Mouse (Mus musculus): ENCODE measurements around the gene Jag2. TPM values are rescaled to one million over a fixed set of nuclear protein-coding genes. Genes with fewer than 3 reads are reported as not detected.
A peak's percentile ranks its signal among the peaks of the same experiment; 100 is the strongest.

The Jag2 gene
- polyA plus RNA-seq (2016; fragmentation: Nextera tagmentation; extraction: Ambion mirVana): 9.4 and 10.3 TPM in 2 replicates

GRCm38 (mm10) chr12:112929562-112930352, at the start of gene Jag2:
Gene Jag2, minus strand, starts transcription at chr12:112929776.
- Histone ChIP-seq H3K9me3 (replicated peaks) (no peaks in the 10 kb centered on the region), H3K36me3 (no peaks in the 10 kb centered on the region), H3K27me3 (peaks cover 67% of the 10 kb centered on the region), H3K27ac (peak within 1 kb of the TSS; percentile 83), H3K4me2 (replicated peaks) (peak within 1 kb of the TSS; percentile 83), H3K4me1 (peaks cover 37% of the 10 kb centered on the region), H3K4me3 (peak within 1 kb of the TSS; percentile 63), H3K9ac (peak within 1 kb of the TSS; percentile 74)
- peak; percentile 63 for ATAC-seq (ENCODE audit: low FRiP score)
- under 1% methylated on average over 76 of the region's 85 CpGs for WGBS

DNA sequence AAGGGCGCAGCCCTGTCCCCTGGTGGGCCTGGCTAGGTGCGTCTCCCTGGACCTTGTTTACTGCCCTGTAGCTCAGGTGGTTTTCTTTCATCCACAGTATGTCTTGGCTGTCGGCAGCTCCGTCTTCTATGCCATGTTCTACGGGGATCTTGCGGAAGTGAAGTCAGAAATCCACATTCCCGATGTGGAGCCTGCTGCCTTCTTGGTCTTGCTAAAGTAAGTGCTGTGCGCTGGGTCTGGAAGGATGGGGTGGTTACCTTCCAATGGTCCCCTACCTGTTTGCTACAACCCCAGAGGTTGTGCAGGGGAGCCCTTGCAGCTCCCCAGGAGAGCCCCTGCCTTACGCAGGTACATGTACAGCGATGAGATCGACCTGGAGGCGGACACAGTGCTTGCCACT, 47.6 kb upstream of the Jag2 start:
- WGBS: 41% methylated on average over 12 of the region's 12 CpGs
- H3K4me2 ChIP-seq (replicated peaks): peak overlapping the region; percentile 85

DNA sequence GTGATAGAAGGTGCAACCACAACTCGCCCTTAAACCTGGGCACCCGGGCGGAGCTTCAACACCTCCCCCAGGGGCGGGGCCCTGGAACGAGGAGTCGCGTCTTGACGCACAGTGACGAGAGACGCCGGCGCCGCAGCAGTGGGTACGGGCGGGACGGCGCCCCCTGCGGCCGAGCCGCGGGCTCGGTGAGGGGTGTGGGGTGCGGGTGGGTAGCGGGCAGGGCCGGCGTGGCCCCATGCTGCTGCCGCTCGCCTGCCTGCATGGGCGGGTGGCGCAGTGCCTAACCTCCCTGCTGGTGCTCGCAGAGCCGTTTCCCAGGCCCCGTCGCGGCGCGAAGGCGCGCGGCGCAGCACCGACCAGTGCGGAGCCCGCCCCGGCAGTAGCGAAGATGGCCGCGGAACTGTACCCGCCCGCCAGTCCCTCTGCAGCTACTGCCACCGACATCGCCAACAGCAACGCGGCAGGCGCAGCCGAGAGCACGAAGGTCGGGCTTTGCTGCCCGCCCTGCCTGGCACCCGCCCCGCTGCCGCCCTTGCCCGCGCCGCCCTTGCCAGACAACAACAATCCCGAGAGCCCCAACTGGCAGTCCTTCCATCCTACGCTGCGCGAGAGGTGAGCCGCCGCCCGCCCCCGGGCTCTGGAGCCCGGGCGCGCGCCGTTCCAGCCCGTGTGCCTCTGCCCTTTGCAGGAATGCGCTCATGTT, 46.9 kb upstream of the Jag2 start, which contains the start of gene Btbd6:
Gene Btbd6, plus strand, starts transcription at position 112 of the 703 bp plus-strand sequence.
- peaks cover 70% of the 10 kb centered on the region for H3K36me3 ChIP-seq
- H3K9ac ChIP-seq: peak within 1 kb of the TSS; percentile 90
- peak within 1 kb of the TSS; percentile 85 for H3K4me2 ChIP-seq (replicated peaks)
- H3K9me3 ChIP-seq (replicated peaks): no peaks in the 10 kb centered on the region
- peaks cover 15% of the 10 kb centered on the region for H3K4me1 ChIP-seq
- H3K27ac ChIP-seq: peak within 1 kb of the TSS; percentile 94
- under 1% methylated on average over 79 of the region's 80 CpGs for WGBS
- peak; percentile 95 for ATAC-seq (ENCODE audit: low FRiP score)
- no peaks in the 10 kb centered on the region for H3K27me3 ChIP-seq
- H3K4me3 ChIP-seq: peak within 1 kb of the TSS; percentile 70

More for the DNA sequence above, 47.6 kb upstream of the Jag2 start:
- H3K27ac ChIP-seq: peak overlapping the region; percentile 94
- peaks cover 15% of the 10 kb centered on the region for H3K4me1 ChIP-seq
- ATAC-seq (ENCODE audit: low FRiP score): no peak; the same call in 1 of the 2 replicates
- no peaks in the 10 kb centered on the region for H3K9me3 ChIP-seq (replicated peaks)
- H3K4me3 ChIP-seq: peak overlapping the region; percentile 70
- no peaks in the 10 kb centered on the region for H3K27me3 ChIP-seq
- peak overlapping the region; percentile 90 for H3K9ac ChIP-seq
- H3K36me3 ChIP-seq: peaks cover 70% of the 10 kb centered on the region

DNA sequence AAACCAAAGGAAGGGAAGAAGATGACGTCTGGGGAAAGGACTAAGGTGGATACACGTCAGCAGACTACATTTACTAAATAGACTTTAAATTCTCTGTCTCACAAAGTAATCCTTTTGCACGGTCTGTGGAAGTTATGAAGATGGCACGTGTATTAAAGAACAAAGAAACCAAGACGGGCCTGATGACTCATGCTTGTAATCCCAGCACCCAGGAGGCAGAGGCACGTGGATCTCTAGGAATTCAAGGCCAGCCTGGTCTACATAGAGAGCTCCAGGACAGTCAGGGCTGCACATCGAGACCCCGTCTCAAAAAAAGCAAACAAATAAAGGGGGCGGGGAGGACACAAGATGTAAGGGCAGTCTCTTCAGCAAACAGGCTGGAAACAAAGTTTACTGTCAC, 45.2 kb upstream of the Jag2 start:
- H3K36me3 ChIP-seq: peaks cover 68% of the 10 kb centered on the region
- 90% methylated on average over 9 of the region's 9 CpGs for WGBS
- no peak for ATAC-seq (ENCODE audit: low FRiP score)

DNA sequence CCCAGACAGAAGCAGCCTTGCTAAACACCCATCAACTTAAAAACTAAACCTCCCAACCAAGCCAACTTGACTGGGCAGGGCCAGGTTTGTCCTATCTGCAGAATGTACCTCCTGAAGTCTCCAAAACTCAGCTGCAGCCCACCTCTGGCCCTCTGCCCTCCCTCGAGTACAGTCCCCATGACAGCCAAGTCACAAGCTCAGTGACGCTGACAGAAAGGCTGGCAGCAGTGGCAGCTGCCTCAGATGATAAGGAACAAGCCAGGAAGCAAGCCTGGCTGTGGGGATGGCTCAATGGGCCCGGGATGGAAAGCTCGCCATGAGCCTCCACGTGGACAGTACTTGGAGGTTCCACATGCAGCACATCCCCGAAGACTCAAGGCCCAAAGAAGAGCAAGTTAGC, 40.0 kb upstream of the Jag2 start:
- Histone ChIP-seq H3K9me3 (replicated peaks) (no peaks in the 10 kb centered on the region), H3K36me3 (peaks cover 94% of the 10 kb centered on the region), H3K4me3 (no peak overlapping the region), H3K27me3 (no peaks in the 10 kb centered on the region), H3K9ac (no peak overlapping the region), H3K27ac (no peak overlapping the region), H3K4me1 (no peaks in the 10 kb centered on the region), H3K4me2 (replicated peaks) (no peak overlapping the region)
- 96% methylated on average over 6 of the region's 6 CpGs for WGBS
- no peak for ATAC-seq (ENCODE audit: low FRiP score)

More for the DNA sequence above, 45.2 kb upstream of the Jag2 start:
- Histone ChIP-seq H3K27ac (no peak overlapping the region), H3K4me3 (no peak overlapping the region), H3K27me3 (no peaks in the 10 kb centered on the region), H3K4me1 (peaks cover 15% of the 10 kb centered on the region), H3K9me3 (replicated peaks) (no peaks in the 10 kb centered on the region), H3K9ac (no peak overlapping the region), H3K4me2 (replicated peaks) (no peak overlapping the region)

DNA sequence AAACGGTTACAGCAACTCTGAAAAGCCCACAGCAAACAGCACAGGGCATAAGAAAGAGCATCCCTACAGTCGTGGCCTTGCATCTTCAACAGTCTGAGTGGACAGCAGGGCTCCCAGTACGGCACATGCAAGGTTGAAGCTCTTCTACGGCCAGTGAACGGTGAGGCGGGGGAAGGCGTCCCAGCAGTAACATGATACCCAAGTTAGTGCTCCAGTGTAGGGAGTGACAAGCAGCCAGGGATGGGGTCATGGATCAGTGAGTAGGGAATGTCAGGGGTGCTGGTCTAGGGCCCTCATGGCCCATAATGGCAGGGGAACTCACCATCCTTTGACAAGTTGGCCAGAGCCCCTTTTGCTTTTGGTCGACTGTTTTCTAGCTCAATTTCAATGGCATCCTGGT, 39.4 kb upstream of the Jag2 start:
- Histone ChIP-seq H3K9ac (no peak overlapping the region), H3K27ac (no peak overlapping the region), H3K4me1 (no peaks in the 10 kb centered on the region), H3K36me3 (peaks cover 95% of the 10 kb centered on the region), H3K9me3 (replicated peaks) (no peaks in the 10 kb centered on the region), H3K27me3 (no peaks in the 10 kb centered on the region), H3K4me2 (replicated peaks) (no peak overlapping the region), H3K4me3 (no peak overlapping the region)
- ATAC-seq (ENCODE audit: low FRiP score): no peak
- 69% methylated on average over 8 of the region's 8 CpGs for WGBS

DNA sequence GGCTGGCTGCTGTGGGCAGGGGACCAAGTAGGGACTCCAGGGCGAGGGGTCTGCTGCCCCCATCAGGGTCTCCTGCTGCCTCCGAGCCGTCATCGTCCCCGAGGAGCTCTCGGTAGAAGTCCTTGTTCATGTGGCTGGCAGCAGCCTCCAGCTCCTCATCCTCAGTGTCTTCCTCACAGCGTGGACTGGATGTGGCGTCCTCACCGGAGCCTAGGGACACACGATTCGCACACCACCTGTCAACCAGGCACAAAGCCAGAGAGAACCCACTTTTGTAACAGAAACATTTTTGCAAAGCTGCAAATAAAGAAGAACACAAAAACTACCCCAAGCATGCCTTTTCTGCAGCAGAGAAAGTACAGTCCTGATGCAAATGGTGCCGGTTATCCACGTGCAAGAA, 36.2 kb upstream of the Jag2 start:
- Histone ChIP-seq H3K4me2 (replicated peaks) (no peak overlapping the region), H3K27ac (no peak overlapping the region; the same call in 1 of the 2 replicates), H3K9me3 (replicated peaks) (no peaks in the 10 kb centered on the region), H3K4me3 (no peak overlapping the region), H3K9ac (no peak overlapping the region), H3K4me1 (no peaks in the 10 kb centered on the region), H3K27me3 (no peaks in the 10 kb centered on the region), H3K36me3 (peaks cover 96% of the 10 kb centered on the region)
- 95% methylated on average over 13 of the region's 13 CpGs for WGBS
- ATAC-seq (ENCODE audit: low FRiP score): no peak

- H3K9me3 ChIP-seq (replicated peaks): no peaks in the 10 kb centered on the region
- WGBS: 80% methylated on average over 5 of the region's 5 CpGs
- H3K27me3 ChIP-seq: no peaks in the 10 kb centered on the region
- H3K4me3 ChIP-seq: no peak overlapping the region
- no peak overlapping the region for H3K4me2 ChIP-seq (replicated peaks)
- no peak for ATAC-seq (ENCODE audit: low FRiP score)
- H3K4me1 ChIP-seq: no peaks in the 10 kb centered on the region
- H3K9ac ChIP-seq: no peak overlapping the region
- no peak overlapping the region for H3K27ac ChIP-seq
- peaks cover 78% of the 10 kb centered on the region for H3K36me3 ChIP-seq
These were observed 32.3 kb upstream of the Jag2 start for GRCm38 (mm10) chr12:112961872-112962271.

- no peak for ATAC-seq (ENCODE audit: low FRiP score)
- Histone ChIP-seq H3K27ac (no peak overlapping the region), H3K4me1 (no peaks in the 10 kb centered on the region), H3K27me3 (no peaks in the 10 kb centered on the region), H3K4me2 (replicated peaks) (no peak overlapping the region), H3K36me3 (peaks cover 74% of the 10 kb centered on the region), H3K4me3 (no peak overlapping the region), H3K9me3 (replicated peaks) (no peaks in the 10 kb centered on the region), H3K9ac (no peak overlapping the region)
- WGBS: 87% methylated on average over 7 of the region's 7 CpGs
These were observed 31.9 kb upstream of the Jag2 start for GRCm38 (mm10) chr12:112961428-112961827.

DNA sequence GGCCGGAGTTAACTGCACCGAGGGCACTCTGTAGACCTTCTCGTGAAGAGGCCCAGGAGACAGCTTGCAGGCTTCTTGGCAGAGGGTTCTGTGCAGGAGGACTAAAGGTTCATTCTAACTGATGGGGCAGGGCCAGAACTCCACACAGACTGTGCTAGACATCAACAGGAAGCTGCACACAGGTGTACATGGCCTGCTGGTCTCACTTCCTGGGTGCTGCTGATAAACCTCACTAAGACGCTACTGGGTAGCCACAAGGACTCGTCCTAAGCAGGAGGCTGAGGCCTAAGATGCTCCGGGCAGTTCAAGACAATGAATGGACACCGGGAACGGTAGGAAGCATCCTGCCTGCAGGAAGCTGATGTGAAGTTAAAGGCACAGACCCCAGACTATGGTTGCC, 29.8 kb upstream of the Jag2 start:
- Histone ChIP-seq H3K36me3 (peaks cover 55% of the 10 kb centered on the region), H3K27ac (no peak overlapping the region), H3K9me3 (replicated peaks) (no peaks in the 10 kb centered on the region), H3K4me2 (replicated peaks) (no peak overlapping the region), H3K27me3 (no peaks in the 10 kb centered on the region), H3K9ac (no peak overlapping the region), H3K4me3 (no peak overlapping the region), H3K4me1 (no peaks in the 10 kb centered on the region)
- no peak for ATAC-seq (ENCODE audit: low FRiP score)
- WGBS: 85% methylated on average over 8 of the region's 8 CpGs

DNA sequence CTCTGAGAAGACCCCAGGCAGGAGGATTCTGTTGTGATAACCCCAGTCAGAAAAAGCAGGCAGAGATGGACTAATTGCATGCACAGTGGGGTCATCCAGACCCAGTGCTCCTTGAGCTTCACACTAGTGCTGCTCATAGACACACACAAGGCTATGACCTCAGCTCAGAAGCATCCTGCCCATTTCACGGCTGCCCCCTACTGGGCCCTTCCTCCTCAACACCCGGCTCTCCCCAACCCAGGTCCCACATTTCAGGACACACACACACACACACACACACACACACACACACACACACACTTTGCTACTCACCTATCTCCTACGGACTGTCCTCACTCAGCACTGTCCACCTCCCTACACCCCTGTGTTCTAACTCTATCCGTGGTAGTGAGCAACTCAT, 28.7 kb upstream of the Jag2 start:
- ATAC-seq (ENCODE audit: low FRiP score): no peak
- Histone ChIP-seq H3K36me3 (peaks cover 44% of the 10 kb centered on the region), H3K9ac (no peak overlapping the region), H3K27ac (no peak overlapping the region), H3K4me1 (no peaks in the 10 kb centered on the region), H3K4me3 (no peak overlapping the region), H3K4me2 (replicated peaks) (no peak overlapping the region), H3K27me3 (no peaks in the 10 kb centered on the region), H3K9me3 (replicated peaks) (no peaks in the 10 kb centered on the region)
- WGBS: 38% methylated on average over 4 of the region's 4 CpGs

GRCm38 (mm10) chr12:112955800-112956199, 26.2 kb upstream of the Jag2 start:
- no peaks in the 10 kb centered on the region for H3K27me3 ChIP-seq
- H3K27ac ChIP-seq: no peak overlapping the region; the same call in 1 of the 2 replicates
- H3K4me2 ChIP-seq (replicated peaks): no peak overlapping the region
- peaks cover 10% of the 10 kb centered on the region for H3K4me1 ChIP-seq
- H3K36me3 ChIP-seq: peaks cover 19% of the 10 kb centered on the region
- no peak overlapping the region for H3K9ac ChIP-seq
- WGBS: 39% methylated on average over 4 of the region's 4 CpGs
- H3K4me3 ChIP-seq: no peak overlapping the region
- no peaks in the 10 kb centered on the region for H3K9me3 ChIP-seq (replicated peaks)
- ATAC-seq (ENCODE audit: low FRiP score): peak; percentile 36
